Mouse (Mus musculus) urinary bladder, postnatal 25 days (tissue): ENCODE measurements at regions not wholly inside any gene's neighbourhood (a gene's known extent, or its start where the extent isn't known, plus 50 kb on each side); places are given as distances from the start of the nearest gene placed in this dataset.
"Not testable (repeated sequence)": the region's sequence is repeated elsewhere in the genome, so short reads cannot be mapped to it uniquely, and the experiment has no call there.

ENCODE experiments used
- DNase-seq: peaks from one replicate; pipeline ENCODE4 v3.0.0; 2022; ENCODE audit warnings: low spot score

GRCm38 (mm10) chr3:21878396-21878795 lies 198.1 kb upstream of the Tbl1xr1 start:
- DNase-seq = no peak

GRCm38 (mm10) chr3:21884216-21884615 lies 192.2 kb upstream of the Tbl1xr1 start:
- no peak for DNase-seq

- DNase-seq = no peak
Observed at GRCm38 (mm10) chr3:21888710-21889109, 187.7 kb upstream of the Tbl1xr1 start.

- DNase-seq = no peak
Observed at GRCm38 (mm10) chr3:21891819-21892480, 184.5 kb upstream of the Tbl1xr1 start.

- no peak for DNase-seq
Observed at GRCm38 (mm10) chr3:21892864-21893404, 183.5 kb upstream of the Tbl1xr1 start.

- DNase-seq = no peak
Observed at GRCm38 (mm10) chr3:21895551-21895950, 180.9 kb upstream of the Tbl1xr1 start.

- DNase-seq = no peak
Observed at GRCm38 (mm10) chr3:21898241-21898640, 178.2 kb upstream of the Tbl1xr1 start.

- no peak for DNase-seq
Observed at GRCm38 (mm10) chr3:21905384-21906073, 170.9 kb upstream of the Tbl1xr1 start.

- DNase-seq = no peak
Observed at GRCm38 (mm10) chr3:21908828-21909227, 167.6 kb upstream of the Tbl1xr1 start.

GRCm38 (mm10) chr3:21910080-21910479 lies 166.4 kb upstream of the Tbl1xr1 start:
- DNase-seq = no peak

- no peak for DNase-seq
Observed at GRCm38 (mm10) chr3:21911071-21911470, 165.4 kb upstream of the Tbl1xr1 start.

- no peak for DNase-seq
Observed at GRCm38 (mm10) chr3:21917228-21917910, 159.1 kb upstream of the Tbl1xr1 start.

GRCm38 (mm10) chr3:21918431-21918830 lies 158.0 kb upstream of the Tbl1xr1 start:
- DNase-seq = no peak

GRCm38 (mm10) chr3:21919931-21920330 lies 156.5 kb upstream of the Tbl1xr1 start:
- no peak for DNase-seq

GRCm38 (mm10) chr3:21931951-21932350 lies 144.5 kb upstream of the Tbl1xr1 start:
- DNase-seq = no peak

GRCm38 (mm10) chr3:21932696-21933095 lies 143.8 kb upstream of the Tbl1xr1 start:
- not testable (repeated sequence) for DNase-seq

GRCm38 (mm10) chr3:21934731-21935271 lies 141.7 kb upstream of the Tbl1xr1 start:
- no peak for DNase-seq

- peak; percentile 97 for DNase-seq
Observed at GRCm38 (mm10) chr3:21935571-21936261, 140.7 kb upstream of the Tbl1xr1 start.

GRCm38 (mm10) chr3:21936262-21936603 lies 140.2 kb upstream of the Tbl1xr1 start:
- DNase-seq = no peak

GRCm38 (mm10) chr3:21936616-21937015 lies 139.8 kb upstream of the Tbl1xr1 start:
- DNase-seq = no peak

GRCm38 (mm10) chr3:21937281-21938035 lies 139.0 kb upstream of the Tbl1xr1 start:
- DNase-seq = no peak
